Mouse (Mus musculus) brain, embryonic 18.5 days (tissue): Measurements from ENCODE around the gene Kcnh1.

ENCODE experiments used
- DNase-seq: peaks from one replicate; pipeline ENCODE4 v3.0.0-alpha.2; 2012; ENCODE audit warnings: low read depth, low spot score

Gene Kcnh1

DNA sequence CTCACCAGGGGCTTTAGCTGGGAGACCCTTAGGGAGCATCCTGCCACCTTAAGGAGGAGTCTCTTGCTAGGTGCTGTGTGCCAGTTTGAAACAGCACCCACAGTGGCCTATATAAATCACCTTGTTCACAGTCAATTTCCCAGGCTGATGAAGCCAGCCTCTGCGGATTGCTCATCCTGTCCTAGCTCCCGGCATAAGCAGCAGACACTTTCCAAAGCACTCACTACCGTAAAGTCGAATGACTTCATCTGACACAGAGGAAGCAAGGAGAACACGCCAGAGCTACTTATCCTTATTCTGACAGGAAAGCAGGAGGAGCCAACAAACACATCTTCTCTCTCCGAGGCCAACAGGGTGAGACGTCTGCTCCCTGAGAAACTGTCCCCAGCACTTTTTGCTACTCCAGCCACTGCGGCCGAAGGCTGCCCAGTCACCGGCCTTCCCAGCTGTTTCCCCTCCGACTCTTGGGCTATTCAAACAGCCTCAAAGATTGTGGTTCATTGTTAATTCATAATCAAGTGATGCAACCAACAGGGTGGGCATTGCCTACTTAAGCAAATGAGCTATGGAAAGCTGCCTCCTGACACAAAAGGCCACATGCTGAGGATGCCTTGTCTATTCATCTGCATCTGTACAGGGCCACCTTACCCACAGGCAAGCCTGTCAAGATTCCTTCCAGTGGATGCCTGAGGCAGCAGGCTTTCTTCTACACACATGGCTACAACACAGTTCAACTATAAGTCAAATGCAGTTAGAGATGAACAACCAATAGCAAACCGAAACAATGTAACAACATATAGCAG lies 332.0 kb downstream of the Kcnh1 start:
- DNase-seq, result no peak

DNA sequence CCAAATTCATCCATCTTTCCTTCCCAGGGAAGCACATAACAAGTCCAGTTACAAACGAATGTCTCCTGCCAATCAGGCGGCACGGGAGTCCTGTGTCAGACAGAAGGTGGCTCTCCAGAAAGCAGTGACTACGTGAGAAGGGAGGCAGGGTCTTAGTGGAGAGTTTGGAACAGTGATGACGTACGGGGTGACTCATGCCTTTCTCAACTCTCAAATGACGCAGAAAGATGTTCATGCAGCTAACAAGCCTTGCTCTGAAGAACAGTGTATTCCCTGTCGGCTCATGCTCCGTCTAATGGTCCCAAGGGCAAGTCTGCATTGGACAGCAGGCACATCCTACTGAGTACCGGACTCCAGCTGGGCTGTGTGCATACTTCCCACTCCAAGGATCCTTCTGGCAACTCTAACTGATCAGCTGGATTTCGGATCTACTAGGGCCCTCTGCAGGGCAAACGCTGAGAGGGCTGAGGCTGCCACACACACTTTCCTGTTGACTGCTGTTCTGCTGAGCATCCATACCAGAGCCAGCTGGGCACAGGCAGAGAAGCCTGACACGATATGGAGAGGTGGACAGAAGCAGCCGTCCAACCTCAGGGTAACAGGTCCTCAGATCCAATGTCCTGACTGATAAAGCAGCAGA lies 335.3 kb downstream of the Kcnh1 start:
- DNase-seq, result no peak

- DNase-seq, result no peak
Measured at GRCm38 (mm10) chr1:192531490-192532146, 341.0 kb downstream of the Kcnh1 start.

DNA sequence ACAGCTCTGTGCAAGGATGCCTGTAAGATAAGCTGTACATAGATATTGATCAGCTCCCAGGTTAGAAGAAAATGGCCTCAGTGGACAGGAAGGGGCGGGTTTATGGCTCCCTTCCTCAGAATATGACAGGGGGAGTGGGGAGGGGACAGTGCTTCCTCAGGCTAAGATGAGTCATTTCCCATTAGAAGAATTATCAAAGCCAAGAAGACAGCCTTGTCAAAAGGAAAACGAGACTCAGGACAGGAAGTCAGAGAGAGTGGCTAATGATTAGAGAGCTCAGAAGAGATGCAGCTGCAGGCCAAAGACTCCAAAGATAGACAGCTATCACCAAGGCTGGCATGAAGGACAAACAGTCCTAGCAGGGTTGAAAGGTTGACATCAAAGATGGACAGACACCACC lies 341.6 kb downstream of the Kcnh1 start:
- no peak for DNase-seq

- DNase-seq, result no peak
Measured at GRCm38 (mm10) chr1:192533016-192533415, 342.4 kb downstream of the Kcnh1 start.

- DNase-seq, result no peak
Measured at GRCm38 (mm10) chr1:192536440-192536839, 345.9 kb downstream of the Kcnh1 start.

- no peak for DNase-seq
Measured at GRCm38 (mm10) chr1:192537169-192537568, 346.6 kb downstream of the Kcnh1 start.

DNA sequence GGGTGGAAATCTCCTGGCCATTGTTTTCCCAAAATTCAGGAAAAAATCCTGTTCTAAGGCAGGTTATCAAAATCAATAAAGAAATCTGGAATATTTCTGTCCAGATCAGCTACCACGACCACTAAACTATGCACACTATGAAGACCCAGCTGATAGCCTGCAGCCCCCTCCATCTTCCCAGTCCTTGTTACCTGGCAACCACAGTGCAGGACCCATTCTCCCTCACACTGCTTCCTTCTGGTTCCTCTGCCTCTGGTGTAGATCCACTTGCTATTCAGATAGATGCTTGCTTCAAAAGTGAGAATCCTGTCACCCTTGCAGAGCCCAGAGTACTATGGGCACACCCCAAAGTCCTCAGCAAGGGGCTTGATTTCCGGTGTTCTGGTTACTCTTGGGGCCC lies 351.5 kb downstream of the Kcnh1 start:
- DNase-seq, result no peak

DNA sequence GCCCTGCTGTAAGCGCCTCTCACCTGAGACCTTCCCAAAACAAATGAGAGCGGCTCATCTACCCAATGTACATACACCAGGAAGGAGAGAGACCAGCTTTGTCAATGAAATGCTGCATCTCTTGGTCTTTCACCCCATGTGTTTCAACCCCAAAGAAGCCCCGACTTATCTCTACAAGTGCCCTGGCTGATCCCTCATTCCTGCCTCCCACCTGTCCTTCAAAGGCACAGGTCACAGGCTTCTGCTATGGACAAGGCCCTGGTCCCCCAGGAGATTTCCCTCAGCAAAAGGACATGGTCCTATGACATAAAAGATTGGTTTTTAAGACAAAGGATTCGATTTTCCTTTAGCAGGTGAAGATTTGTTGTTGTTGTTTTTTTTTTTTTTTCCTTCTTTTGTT lies 353.1 kb downstream of the Kcnh1 start:
- no peak for DNase-seq

GRCm38 (mm10) chr1:192544091-192544490 lies 353.5 kb downstream of the Kcnh1 start:
- no peak for DNase-seq

DNA sequence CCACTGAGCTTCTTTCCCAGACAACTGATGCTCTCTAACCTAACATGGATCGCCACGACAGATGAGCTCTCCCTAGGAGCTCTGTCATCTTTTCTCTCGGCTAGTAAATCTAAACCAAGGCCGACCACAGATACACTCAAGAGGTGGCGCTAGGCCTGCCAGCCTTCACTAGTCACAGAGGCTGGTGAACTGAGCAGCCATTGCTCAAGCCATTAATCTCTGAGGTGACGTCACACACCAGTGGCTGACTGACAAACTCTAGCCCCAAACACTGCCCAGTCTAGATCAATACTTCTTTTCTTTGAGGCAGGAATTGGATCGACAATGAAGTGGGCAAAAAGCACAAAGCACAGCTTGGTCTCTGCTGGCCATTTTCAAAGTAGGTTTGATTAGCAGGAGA lies 354.3 kb downstream of the Kcnh1 start:
- no peak for DNase-seq

GRCm38 (mm10) chr1:192546843-192547242 lies 356.3 kb downstream of the Kcnh1 start:
- no peak for DNase-seq

DNA sequence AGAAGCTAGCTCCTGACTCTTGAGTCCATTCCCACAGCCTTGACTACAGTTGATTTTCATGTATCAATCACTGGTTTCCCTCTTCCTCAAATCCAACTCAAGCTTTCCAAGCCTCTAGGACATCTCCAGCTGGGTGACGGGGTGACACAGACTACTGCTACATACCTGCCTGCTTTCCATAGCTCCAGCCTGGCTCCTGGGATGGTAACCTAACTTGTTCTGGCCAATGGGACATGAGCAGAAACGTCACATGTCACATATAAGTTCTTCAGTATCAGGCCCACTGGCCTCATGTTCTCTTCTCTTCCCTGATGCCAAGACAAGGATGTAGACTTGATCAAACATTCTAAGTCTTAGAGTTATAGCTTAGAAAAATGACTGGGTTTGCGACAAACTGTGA lies 360.0 kb downstream of the Kcnh1 start:
- no peak for DNase-seq

DNA sequence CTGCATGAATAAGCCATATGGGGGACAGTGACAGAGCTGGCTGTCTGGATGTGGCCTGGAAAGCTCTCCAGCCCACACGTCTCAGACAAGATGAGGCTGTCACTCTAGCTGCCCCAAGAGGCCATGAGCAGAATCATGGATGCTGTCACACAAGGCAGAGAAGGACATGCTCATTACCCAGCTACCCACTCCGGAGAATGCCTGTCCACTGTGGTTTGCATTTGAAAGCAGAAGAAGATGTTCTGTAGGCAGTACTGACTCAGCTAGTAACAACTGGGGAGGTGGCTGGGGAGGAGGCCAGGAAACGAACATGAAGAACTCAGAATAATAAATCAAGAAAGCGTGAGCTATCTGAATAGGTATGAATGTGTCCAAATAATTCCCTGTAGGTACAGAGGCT lies 364.9 kb downstream of the Kcnh1 start:
- no peak for DNase-seq

GRCm38 (mm10) chr1:192557978-192558594 lies 367.5 kb downstream of the Kcnh1 start:
- no peak for DNase-seq

- DNase-seq, result no peak
Measured at GRCm38 (mm10) chr1:192559341-192559740, 368.8 kb downstream of the Kcnh1 start.
